Mouse (Mus musculus) hematopoietic multipotent progenitor cell, adult 10-12 weeks (in vitro differentiated cells): ENCODE measurements around the gene Gimap7. TPM values are rescaled to one million over a fixed set of nuclear protein-coding genes. Genes with fewer than 3 reads are reported as not detected.

ENCODE experiments used
- polyA plus RNA-seq: library from polyadenylated mRNA; stranded (reverse); fragments of >175 nt; gene quantifications from 2 replicates; pipeline ENCODE4 v1.2.3, GENCODE M21; 2012; ENCODE audit warnings: low replicate concordance

The Gimap7 gene
- polyA plus RNA-seq, result 8.8 and 14.1 TPM in 2 replicates

GRCm38 (mm10) chr6:48718455-48718854, at the start of gene Gimap7, which contains the start of gene Gm28053:
TSS of gene Gimap7 (plus strand) at chr6:48718621.
TSS of gene Gm28053 (plus strand) at chr6:48718607.

GRCm38 (mm10) chr6:48675931-48676859, 42.2 kb upstream of the Gimap7 start, which contains the start of gene Gimap9:
TSS of gene Gimap9 (plus strand) at chr6:48676129.

GRCm38 (mm10) chr6:48684319-48684718, 34.1 kb upstream of the Gimap7 start, which contains the start of gene Gimap4:
TSS of gene Gimap4 (plus strand) at chr6:48684549.

DNA sequence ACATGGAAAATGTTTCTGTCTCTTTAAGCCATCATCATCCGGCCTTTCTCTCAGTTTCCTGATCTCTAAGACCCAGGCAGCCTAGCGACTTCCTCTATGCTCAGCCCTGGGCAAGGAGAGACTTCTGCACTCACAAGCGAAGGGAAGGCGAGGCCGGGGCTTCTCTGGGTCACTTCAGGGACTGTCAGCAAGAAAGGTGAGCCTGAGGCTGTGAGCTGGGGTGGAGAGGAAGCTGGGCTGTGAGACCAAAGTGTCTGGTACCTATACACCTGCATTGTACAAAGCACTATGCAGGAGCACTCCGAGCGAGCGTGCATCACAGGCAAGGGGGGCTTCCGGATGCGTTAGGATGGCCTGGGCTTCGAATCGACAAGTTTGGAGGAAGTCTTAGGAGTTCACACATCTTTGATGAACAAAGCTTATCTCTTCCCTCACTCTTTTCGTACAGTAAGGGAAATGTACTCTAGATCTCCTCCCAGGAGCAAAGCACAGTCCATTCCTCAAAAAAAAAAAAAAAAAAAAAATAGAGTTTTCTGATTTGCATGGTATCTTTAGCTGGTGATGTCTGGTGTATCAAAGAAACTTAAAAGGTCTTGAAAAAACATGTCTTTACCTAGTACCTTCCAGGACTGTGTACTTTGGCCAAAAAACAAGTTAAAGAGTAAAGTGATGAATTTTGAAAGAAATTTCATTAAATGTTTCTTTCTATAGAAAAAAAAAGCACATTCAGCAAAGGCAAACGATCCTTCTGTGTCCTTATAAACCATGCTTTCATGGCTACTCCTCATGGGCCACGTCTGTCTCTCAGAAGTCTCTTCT, 20.7 kb downstream of the Gimap7 start, which contains the start of gene Gimap1:
TSS of gene Gimap1 (plus strand) at position 94 of the 819 bp plus-strand sequence.

GRCm38 (mm10) chr6:48745959-48746889, 27.8 kb downstream of the Gimap7 start, which contains the start of gene Gimap5:
TSS of gene Gimap5 (plus strand) at chr6:48746197.

GRCm38 (mm10) chr6:48770696-48771095, 52.3 kb downstream of the Gimap7 start, which contains the start of gene Gimap3:
TSS of gene Gimap3 (minus strand) at chr6:48770851.

Other genes with a start within 250 kb of the Gimap7 start
- 0.94 and 5.5 TPM in 2 replicates for gene Atp6v0e2, start 181.0 kb upstream of the Gimap7 start, polyA plus RNA-seq
- 55.0 and 57.4 TPM in 2 replicates for gene Lrrc61, start 163.8 kb upstream of the Gimap7 start, polyA plus RNA-seq
- gene Rarres2, start 145.8 kb upstream of the Gimap7 start, polyA plus RNA-seq, result 0.35 TPM in 1 of 2 replicates, not detected in the other
- not detected in 2 replicates for gene Gm45021, start 129.0 kb upstream of the Gimap7 start, polyA plus RNA-seq
- gene Repin1, start 124.7 kb upstream of the Gimap7 start, polyA plus RNA-seq, result 21.7 and 39.5 TPM in 2 replicates
- not detected in 2 replicates for gene Gm44965, start 124.7 kb upstream of the Gimap7 start, polyA plus RNA-seq
- 2.9 and 3.6 TPM in 2 replicates for gene Zfp775, start 116.6 kb upstream of the Gimap7 start, polyA plus RNA-seq
- gene AI854703, start 91.9 kb upstream of the Gimap7 start, polyA plus RNA-seq, result 0.58 and 1.2 TPM in 2 replicates
- 40.6 and 47.5 TPM in 2 replicates for gene Gimap8, start 71.4 kb upstream of the Gimap7 start, polyA plus RNA-seq
- 2.5 and 8.7 TPM in 2 replicates for gene Gimap9, start 42.5 kb upstream of the Gimap7 start, polyA plus RNA-seq
- gene Gimap4, start 34.1 kb upstream of the Gimap7 start, polyA plus RNA-seq, result 16.1 and 52.6 TPM in 2 replicates
- gene Gimap6, start 10.4 kb upstream of the Gimap7 start, polyA plus RNA-seq, result 50.6 and 78.7 TPM in 2 replicates
- 0.58 and 1.8 TPM in 2 replicates for gene Gm28053, start within 50 bp of the Gimap7 start, polyA plus RNA-seq
- gene Gimap1, start 20.4 kb downstream of the Gimap7 start, polyA plus RNA-seq, result 154 and 203 TPM in 2 replicates
- 71.0 and 148 TPM in 2 replicates for gene Gimap5, start 27.6 kb downstream of the Gimap7 start, polyA plus RNA-seq
- gene Gimap3, start 52.2 kb downstream of the Gimap7 start, polyA plus RNA-seq, result 218 and 606 TPM in 2 replicates
- gene Tmem176a, start 122.3 kb downstream of the Gimap7 start, polyA plus RNA-seq, result 25.8 and 154 TPM in 2 replicates
- 18.0 and 42.7 TPM in 2 replicates for gene Tmem176b, start 122.9 kb downstream of the Gimap7 start, polyA plus RNA-seq
- gene Aoc1, start 154.3 kb downstream of the Gimap7 start, polyA plus RNA-seq, result not detected in 2 replicates
- not detected in 2 replicates for gene 1600015I10Rik, start 211.3 kb downstream of the Gimap7 start, polyA plus RNA-seq